Mouse (Mus musculus) lung, adult 2 months (tissue): ENCODE results near the gene Galns. TPM values are rescaled to one million over a fixed set of nuclear protein-coding genes. Genes with fewer than 3 reads are reported as not detected.

Source experiments
- DNase-seq: peaks from one replicate; pipeline ENCODE4 v3.0.0; 2022
- H3K4me1 ChIP-seq: fragments of 200-500 bp; 2 replicates; pipeline ENCODE4 v1.6.1; 2011; ENCODE audit warnings: low read length; ENCODE audit not compliant: control insufficient read depth, insufficient read depth
- H3K4me3 ChIP-seq: fragments of 200-500 bp; replicated peaks from 2 replicates; pipeline ENCODE3; 2011; ENCODE audit warnings: low read depth, mild to moderate bottlenecking, control low read depth, low read length; ENCODE audit errors: extremely low read depth
- CTCF ChIP-seq: fragments of 200-500 bp; IDR thresholded peaks from 2 replicates; pipeline ENCODE4 v1.5.1; 2011; ENCODE audit warnings: mild to moderate bottlenecking, low read length, control low read depth; ENCODE audit not compliant: insufficient read depth
- POLR2A ChIP-seq: fragments of 200-500 bp; IDR thresholded peaks from 2 replicates; pipeline ENCODE4 v1.6.1; 2011; ENCODE audit warnings: low read depth, mild to moderate bottlenecking, control low read depth, low read length, borderline replicate concordance; ENCODE audit errors: extremely low read depth
- WGBS: fragments of 180-500 bp; shearing (Covaris S2); methylation state at CpG from one replicate; pipeline ENCODE4 v1.1.7; 2018; 5-methylcytosine and 5-hydroxymethylcytosine counted together
- polyA plus RNA-seq: library from polyadenylated mRNA; depleted of rRNA; stranded (reverse); fragments of >200 nt; gene quantifications from 2 replicates; pipeline ENCODE4 v1.2.3, GENCODE M21; 2012

The Galns gene
- polyA plus RNA-seq, 1 experiment = 14.9 TPM

DNA sequence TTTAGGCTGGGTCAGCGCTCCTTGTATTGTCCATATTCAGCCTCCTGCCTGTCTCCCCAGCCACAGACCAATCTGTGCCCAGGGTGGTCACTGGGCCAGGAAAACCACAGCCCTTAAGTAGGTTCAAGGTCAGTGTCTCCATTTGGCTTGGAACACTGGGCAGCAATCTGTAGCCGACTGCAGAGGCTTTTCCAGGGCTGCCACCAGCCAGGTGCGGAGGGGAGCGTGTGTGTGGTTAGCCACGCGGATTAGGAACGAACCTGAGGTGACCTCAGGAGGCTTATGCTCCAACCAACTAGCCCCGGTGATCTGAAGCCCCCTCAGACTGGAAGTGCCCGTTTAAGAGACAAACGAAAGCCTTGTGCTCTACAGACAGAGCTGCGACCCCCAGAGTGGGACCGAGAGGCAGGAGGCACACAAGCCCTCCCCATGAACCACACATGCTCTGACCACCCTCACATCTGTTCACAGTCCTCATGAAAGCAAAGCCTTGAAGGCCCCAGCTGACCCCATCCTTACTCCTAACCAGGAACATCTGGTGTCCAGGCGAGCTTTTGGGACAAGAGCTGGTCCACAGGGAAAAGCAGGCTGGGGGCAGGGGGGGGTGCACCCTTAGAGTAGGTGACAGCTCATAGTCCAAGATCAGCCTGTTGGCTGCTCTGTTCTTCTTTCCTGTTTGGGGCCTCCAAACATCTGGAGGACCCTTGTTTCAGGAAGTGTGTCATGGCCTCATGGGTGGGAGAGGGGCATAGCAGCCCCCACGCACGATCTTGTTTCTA is 37.1 kb upstream of the Galns start:
- no peak overlapping the region for H3K4me3 ChIP-seq
- 74% methylated on average over 15 of the region's 15 CpGs for WGBS
- no peaks in the 10 kb centered on the region; the same call in 1 of the 2 replicates for H3K4me1 ChIP-seq
- no peak for DNase-seq
- no peak for TF ChIP-seq CTCF
- no peak for TF ChIP-seq POLR2A

- no peak for TF ChIP-seq POLR2A
- no peak for TF ChIP-seq CTCF
- WGBS = 87% methylated on average over 16 of the region's 16 CpGs
- Histone ChIP-seq H3K4me1 (peaks cover 6% of the 10 kb centered on the region), H3K4me3 (no peak overlapping the region)
- DNase-seq = no peak
Measured at GRCm38 (mm10) chr8:122646337-122646736, 35.1 kb upstream of the Galns start.

- no peak for TF ChIP-seq CTCF
- TF ChIP-seq POLR2A = no peak
- WGBS = 78% methylated on average over 6 of the region's 6 CpGs
- no peak overlapping the region for H3K4me3 ChIP-seq
- H3K4me1 ChIP-seq = peaks cover 18% of the 10 kb centered on the region
- DNase-seq = no peak
Measured at GRCm38 (mm10) chr8:122644175-122644954, 33.1 kb upstream of the Galns start.

GRCm38 (mm10) chr8:122642071-122642470 is 30.8 kb upstream of the Galns start:
- WGBS = 46% methylated on average over 9 of the region's 9 CpGs
- TF ChIP-seq POLR2A (no peak), CTCF (no peak)
- DNase-seq = peak; percentile 68
- Histone ChIP-seq H3K4me1 (peaks cover 22% of the 10 kb centered on the region), H3K4me3 (no peak overlapping the region)

DNA sequence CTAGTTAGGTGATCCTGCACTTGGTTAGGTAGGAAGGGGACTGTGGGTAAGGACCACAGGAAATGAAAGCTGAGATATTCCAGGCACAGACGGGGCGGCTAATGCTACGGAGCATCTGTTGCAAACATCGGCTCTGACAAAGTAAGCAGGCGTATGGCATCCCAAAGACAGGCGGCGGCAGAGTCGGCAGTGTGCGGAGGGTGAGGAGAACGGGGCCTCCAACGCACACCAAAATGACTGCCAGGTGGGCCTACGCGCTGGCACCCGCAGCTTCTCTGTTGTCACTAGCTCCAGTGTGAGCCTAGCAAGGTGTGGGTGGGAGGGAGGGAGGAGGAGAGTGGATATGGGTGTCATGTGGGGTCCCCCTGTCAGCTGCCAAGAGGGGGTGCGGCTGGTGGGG is 30.1 kb upstream of the Galns start:
- H3K4me3 ChIP-seq = no peak overlapping the region
- peaks cover 22% of the 10 kb centered on the region for H3K4me1 ChIP-seq
- TF ChIP-seq CTCF (no peak), POLR2A (no peak)
- WGBS = 77% methylated on average over 15 of the region's 15 CpGs
- no peak for DNase-seq

GRCm38 (mm10) chr8:122640825-122641224 is 29.6 kb upstream of the Galns start:
- H3K4me1 ChIP-seq = peaks cover 22% of the 10 kb centered on the region
- no peak overlapping the region for H3K4me3 ChIP-seq
- WGBS = 89% methylated on average over 4 of the region's 4 CpGs
- DNase-seq = no peak
- no peak for TF ChIP-seq CTCF
- no peak for TF ChIP-seq POLR2A

- H3K4me1 ChIP-seq = peaks cover 22% of the 10 kb centered on the region
- DNase-seq = peak; percentile 52
- WGBS = 28% methylated on average over 16 of the region's 16 CpGs
- TF ChIP-seq CTCF = no peak
- no peak for TF ChIP-seq POLR2A
- no peak overlapping the region for H3K4me3 ChIP-seq
Measured at GRCm38 (mm10) chr8:122639521-122640248, 28.4 kb upstream of the Galns start.

- 69% methylated on average over 16 of the region's 16 CpGs for WGBS
- Histone ChIP-seq H3K4me1 (peaks cover 22% of the 10 kb centered on the region), H3K4me3 (no peak overlapping the region)
- no peak for DNase-seq
- TF ChIP-seq CTCF (no peak), POLR2A (no peak)
Measured at GRCm38 (mm10) chr8:122638601-122639000, 27.3 kb upstream of the Galns start.

- 80% methylated on average over 9 of the region's 9 CpGs for WGBS
- H3K4me3 ChIP-seq = no peak overlapping the region
- TF ChIP-seq POLR2A (no peak), CTCF (no peak)
- H3K4me1 ChIP-seq = peaks cover 17% of the 10 kb centered on the region
- no peak for DNase-seq
Measured at GRCm38 (mm10) chr8:122637230-122637629, 26.0 kb upstream of the Galns start.
